Mouse (Mus musculus) macrophage (primary cell): ENCODE measurements around the gene Ccdc6. TPM values are rescaled to one million over a fixed set of nuclear protein-coding genes. Genes with fewer than 3 reads are reported as not detected.

ENCODE experiments used
- H3K27ac ChIP-seq: fragments of 350-480 bp; formaldehyde crosslinking; 2 replicates; pipeline ENCODE4 v1.9.0; 2021
- H3K36me3 ChIP-seq: fragments of 350-480 bp; formaldehyde crosslinking; 2 replicates; pipeline ENCODE4 v1.9.0; 2021; ENCODE audit errors: inconsistent target
- H3K4me3 ChIP-seq: fragments of 350-480 bp; formaldehyde crosslinking; 2 replicates; pipeline ENCODE4 v1.9.0; 2021; ENCODE audit errors: inconsistent target
- H3K79me2 ChIP-seq: fragments of 350-480 bp; formaldehyde crosslinking; 2 replicates; pipeline ENCODE4 v1.9.0; 2021; ENCODE audit errors: inconsistent target
- WGBS: methylation state at CpG from one replicate; pipeline ENCODE4 v1.1.7; 2026; ENCODE audit warnings: inconsistent platforms; ENCODE audit not compliant: missing documents; 5-methylcytosine and 5-hydroxymethylcytosine counted together
- polyA plus RNA-seq: library from polyadenylated mRNA; stranded (reverse); fragments of 250-400 nt; gene quantifications from 3 replicates; pipeline ENCODE4 v1.2.4, GENCODE M21; 2018; ENCODE audit warnings: inconsistent platforms

Gene Ccdc6
- polyA plus RNA-seq, 1 experiment from 2014 or later: 18.7 TPM

DNA sequence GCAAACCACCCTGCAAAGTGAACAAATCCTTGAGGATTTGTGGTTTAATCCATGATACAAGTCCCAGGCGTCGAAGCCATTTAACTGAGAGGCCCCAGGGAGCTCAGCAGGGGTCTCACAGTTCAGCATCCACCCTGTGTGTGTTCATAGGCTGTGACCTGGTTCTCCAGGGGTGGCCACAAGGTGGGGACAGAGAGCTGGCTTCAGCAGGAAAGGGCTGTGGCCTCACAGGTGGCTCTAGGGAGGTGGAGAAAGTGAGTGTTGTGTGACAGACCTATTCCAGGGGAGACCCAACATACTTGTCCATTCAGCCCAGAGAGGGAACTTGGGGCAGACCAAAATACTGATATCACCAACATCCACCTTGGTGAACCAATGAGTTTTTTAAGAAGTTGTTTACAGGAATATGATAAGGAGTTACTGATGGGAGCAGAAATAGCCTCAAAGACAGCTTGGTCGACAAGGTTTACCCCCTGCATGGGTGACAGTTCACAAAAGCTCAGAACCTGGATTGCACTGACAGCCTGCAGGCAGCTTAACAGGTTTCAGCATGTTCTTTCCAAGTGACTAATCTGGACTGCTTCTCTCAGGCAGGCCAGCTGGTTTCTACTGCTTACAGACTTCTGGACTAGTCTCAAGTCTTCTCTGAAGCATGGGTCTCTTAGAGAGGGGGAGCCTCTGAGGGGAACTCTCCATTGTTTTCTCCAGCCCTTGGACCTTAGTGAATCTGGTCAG lies 59.7 kb downstream of the Ccdc6 start:
- H3K4me3 ChIP-seq: no peak overlapping the region
- no peak overlapping the region for H3K27ac ChIP-seq
- WGBS: 94% methylated on average over 3 of the region's 3 CpGs
- H3K79me2 ChIP-seq: no peaks in the 10 kb centered on the region
- H3K36me3 ChIP-seq: peaks cover 51% of the 10 kb centered on the region

DNA sequence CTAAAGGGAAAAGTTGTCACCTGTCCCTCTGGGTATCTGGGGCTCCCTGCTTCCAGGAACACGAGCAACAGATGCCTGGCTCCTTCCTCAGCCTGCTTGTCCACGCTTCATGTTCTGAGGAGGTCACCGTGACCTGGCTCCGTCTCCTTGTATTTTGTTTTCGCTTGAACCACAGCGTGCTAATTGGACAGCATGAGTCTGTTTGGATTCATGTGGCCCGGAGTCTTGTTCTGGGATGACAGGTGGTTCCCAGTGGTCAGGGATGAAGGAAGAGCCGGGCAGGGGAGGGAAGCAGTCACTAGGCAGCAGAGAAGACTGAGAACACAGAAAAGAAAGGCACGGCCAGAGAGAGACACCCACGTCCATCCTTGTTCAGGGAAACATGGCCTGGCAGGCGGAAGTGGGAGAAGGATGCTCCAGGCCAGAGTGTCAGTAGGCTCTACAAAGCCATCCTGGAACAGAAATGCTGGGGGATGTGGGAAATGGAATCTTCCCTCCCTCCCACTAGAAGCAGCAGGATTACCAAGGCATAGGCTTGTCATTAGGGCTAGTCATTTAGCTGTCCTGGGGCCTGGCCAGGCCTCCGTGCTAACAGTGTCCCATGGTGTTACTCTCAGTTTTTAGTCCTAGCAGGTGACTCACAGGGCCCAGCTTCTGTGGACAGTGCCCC lies 62.9 kb downstream of the Ccdc6 start:
- Histone ChIP-seq H3K36me3 (peaks cover 25% of the 10 kb centered on the region), H3K27ac (no peak overlapping the region), H3K79me2 (no peaks in the 10 kb centered on the region), H3K4me3 (no peak overlapping the region)
- WGBS: 95% methylated on average over 12 of the region's 12 CpGs

DNA sequence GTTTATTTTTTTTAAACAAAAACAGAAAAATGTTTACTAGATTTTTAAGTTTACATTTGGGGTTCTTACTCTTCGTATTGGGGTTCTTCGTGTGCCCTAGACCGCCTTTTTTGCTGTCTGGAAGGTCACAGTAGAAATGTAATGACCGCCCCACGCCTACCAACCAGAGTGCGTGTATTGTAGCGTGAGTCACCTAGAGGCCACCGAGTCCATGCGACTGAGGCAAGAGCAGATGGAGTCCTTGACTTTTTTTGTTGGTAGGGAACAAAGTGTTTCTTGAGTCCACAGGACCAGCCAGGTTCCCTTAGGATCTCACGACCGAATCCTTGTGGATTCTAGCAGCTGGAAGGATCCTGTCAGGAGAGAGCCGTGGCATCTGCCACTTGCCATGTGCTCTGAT lies 63.9 kb downstream of the Ccdc6 start:
- H3K4me3 ChIP-seq: no peak overlapping the region
- H3K27ac ChIP-seq: no peak overlapping the region
- 95% methylated on average over 12 of the region's 12 CpGs for WGBS
- H3K36me3 ChIP-seq: peaks cover 15% of the 10 kb centered on the region
- no peaks in the 10 kb centered on the region for H3K79me2 ChIP-seq

DNA sequence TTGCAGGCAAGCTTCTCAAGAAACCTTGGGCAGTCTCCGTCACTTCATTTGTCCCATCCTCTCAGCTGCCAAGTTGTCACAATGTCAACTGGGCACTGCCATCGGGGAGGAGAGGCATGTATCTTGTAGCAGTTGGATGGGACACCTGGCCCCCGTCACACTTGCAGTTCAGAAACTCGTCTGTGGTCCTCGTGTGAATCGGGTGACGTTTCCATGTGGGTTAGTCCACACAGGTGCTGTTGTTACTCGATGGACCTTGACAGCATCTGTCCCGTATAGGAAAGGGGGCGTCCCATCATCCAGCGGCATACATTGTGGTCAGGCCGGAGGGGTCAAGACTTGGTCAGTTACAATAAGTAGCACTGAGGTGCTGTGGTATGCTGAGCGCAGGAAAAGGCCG lies 64.6 kb downstream of the Ccdc6 start:
- Histone ChIP-seq H3K4me3 (no peak overlapping the region), H3K79me2 (no peaks in the 10 kb centered on the region), H3K27ac (no peak overlapping the region), H3K36me3 (peaks cover 11% of the 10 kb centered on the region)
- 92% methylated on average over 14 of the region's 14 CpGs for WGBS

DNA sequence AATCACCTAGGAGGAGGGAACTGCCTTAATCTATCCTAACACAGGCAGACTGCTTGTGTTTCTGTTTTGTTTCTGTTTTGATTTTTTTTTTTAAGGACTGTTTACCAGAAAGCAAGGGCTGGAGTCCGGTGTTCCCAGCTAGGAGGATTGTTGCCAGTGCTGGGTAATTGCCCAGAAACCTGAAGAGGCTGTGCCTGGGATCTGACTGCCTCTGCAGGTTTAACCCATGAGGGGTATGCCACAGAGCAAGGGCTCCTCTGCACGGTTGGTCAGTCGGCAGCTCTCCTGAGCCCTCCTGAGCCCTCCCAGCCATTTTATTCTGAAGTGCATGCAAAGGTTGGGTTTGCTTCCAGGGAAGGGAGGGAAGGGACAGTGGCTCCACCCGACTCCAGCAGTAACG lies 66.8 kb downstream of the Ccdc6 start:
- Histone ChIP-seq H3K4me3 (no peak overlapping the region), H3K79me2 (no peaks in the 10 kb centered on the region), H3K36me3 (peaks cover 25% of the 10 kb centered on the region), H3K27ac (no peak overlapping the region)
- WGBS: 88% methylated on average over 5 of the region's 5 CpGs

DNA sequence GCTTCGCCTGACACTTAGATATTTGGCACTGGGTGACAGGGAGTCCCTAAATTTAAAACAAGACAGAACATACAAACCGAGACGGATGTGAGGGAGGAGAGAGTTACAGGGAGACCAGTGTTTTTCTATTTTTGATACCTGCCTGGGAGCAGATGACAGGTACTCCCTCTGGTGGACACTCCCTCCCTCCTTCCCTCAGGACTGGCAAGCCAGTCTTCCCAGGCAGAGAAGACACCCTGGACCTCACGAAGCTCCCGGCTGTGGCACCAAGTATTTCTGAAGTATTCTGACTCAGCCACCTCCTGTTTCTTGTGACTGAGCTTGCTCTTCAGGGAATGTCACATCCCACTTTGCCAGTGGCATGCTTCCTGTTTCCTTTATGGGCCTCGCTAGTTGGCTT lies 69.0 kb downstream of the Ccdc6 start:
- no peak overlapping the region for H3K27ac ChIP-seq
- H3K36me3 ChIP-seq: peaks cover 43% of the 10 kb centered on the region
- no peak overlapping the region for H3K4me3 ChIP-seq
- WGBS: 92% methylated on average over 6 of the region's 6 CpGs
- H3K79me2 ChIP-seq: no peaks in the 10 kb centered on the region

DNA sequence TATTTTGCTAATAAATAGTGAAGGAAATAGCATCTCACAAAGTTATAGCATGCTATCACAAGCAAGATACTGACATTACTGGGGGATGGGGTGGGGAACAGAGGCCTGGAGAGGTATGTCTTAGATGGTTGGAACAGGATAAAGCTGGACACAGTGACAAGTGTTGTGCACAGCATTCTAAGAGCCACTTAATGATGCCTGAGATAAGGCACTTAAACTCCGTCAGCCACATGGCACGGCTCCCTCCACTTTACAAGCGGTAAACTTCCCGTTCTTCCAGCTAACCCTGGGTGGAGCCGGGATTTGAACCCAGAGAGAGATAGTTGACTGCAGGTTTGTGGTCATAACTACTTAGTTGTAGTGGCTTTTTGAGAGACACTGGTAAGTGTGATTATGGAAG lies 69.5 kb downstream of the Ccdc6 start:
- Histone ChIP-seq H3K79me2 (no peaks in the 10 kb centered on the region), H3K4me3 (no peak overlapping the region), H3K27ac (no peak overlapping the region), H3K36me3 (peaks cover 46% of the 10 kb centered on the region)
- WGBS: 91% methylated on average over 5 of the region's 5 CpGs

DNA sequence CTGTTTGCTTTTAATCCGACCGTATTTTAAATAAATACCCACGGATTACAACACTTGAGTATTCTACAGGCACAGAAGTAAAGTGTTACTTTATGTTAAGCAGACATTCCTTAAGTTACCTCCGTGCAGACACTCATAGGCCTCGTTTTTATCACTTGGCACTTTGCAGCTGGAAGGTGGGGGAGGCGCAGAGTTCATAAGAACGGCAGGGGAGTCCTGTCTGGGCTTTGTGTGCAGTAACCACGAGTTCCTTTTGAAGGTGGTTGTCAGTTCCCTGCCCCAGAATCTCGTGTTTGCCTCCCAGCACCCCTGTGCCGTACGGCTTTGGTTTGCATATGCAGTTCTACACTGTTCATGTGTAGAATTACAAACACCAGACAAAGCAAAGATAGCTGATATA lies 70.7 kb downstream of the Ccdc6 start:
- 75% methylated on average over 11 of the region's 11 CpGs for WGBS
- peaks cover 46% of the 10 kb centered on the region for H3K36me3 ChIP-seq

DNA sequence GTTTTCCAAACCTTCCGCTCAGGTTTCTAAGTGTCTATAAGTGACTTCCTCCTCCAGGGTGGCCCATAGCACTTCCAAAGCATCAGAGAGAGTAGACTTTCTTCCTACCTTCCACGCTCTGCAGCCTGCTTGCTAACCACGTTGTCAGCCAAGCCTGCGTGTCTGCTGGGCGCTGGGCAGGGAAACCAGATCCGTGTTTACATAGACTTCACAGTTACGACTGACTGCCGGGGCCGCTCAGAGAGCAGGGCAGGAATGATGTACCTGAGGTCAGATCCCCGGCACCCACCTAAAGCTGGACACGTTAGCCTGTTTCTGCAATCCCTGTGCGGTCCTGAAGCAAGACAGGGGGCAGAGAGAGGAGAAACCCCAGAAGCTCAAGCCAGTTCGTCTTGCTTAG lies 71.5 kb downstream of the Ccdc6 start:
- Histone ChIP-seq H3K27ac (no peak overlapping the region), H3K36me3 (peaks cover 46% of the 10 kb centered on the region), H3K4me3 (no peak overlapping the region), H3K79me2 (no peaks in the 10 kb centered on the region)
- 98% methylated on average over 13 of the region's 13 CpGs for WGBS

More for the DNA sequence above, 70.7 kb downstream of the Ccdc6 start:
- Histone ChIP-seq H3K27ac (no peak overlapping the region), H3K79me2 (no peaks in the 10 kb centered on the region), H3K4me3 (no peak overlapping the region)

DNA sequence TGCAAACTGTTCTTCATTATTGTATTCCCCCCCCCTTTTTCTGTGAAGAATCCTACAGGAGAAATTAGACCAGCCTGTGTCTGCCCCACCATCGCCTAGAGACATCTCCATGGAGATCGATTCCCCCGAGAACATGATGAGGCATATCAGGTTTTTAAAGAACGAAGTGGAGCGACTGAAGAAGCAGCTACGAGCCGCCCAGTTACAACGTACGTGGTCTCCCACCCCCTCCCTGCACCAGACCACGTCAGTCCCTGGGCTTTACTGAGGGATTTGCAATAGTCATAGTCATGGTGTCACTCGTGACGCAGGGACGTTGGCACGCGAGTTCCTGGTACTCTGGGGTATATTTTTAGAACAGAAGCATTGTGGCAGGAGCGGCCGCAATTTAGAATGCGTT lies 72.1 kb downstream of the Ccdc6 start:
- Histone ChIP-seq H3K36me3 (peaks cover 46% of the 10 kb centered on the region), H3K79me2 (no peaks in the 10 kb centered on the region), H3K4me3 (no peak overlapping the region), H3K27ac (no peak overlapping the region)
- whole genome bisulfite sequencing: 92% methylated on average over 18 of the region's 18 CpGs

DNA sequence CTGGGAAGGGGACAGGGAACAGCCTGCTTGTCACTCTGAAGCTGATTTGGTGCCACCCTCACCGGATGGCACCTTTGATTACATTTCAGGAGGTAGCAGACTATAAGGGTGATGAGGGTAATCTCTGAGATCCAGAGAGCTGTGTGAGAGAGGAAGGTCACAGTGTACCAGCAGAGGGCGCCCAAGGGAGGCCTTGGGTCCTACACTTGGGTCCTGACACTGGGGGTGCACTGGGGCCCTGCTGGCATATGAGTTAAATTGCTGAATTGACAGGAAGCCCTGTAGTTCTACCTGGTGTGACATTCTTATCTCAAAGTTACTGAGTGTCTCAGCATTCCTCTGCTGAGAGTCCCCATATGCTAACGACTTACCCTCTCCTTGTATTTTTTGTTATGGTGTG lies 76.4 kb downstream of the Ccdc6 start:
- Histone ChIP-seq H3K79me2 (no peaks in the 10 kb centered on the region), H3K36me3 (peaks cover 44% of the 10 kb centered on the region), H3K4me3 (no peak overlapping the region), H3K27ac (no peak overlapping the region)
- 54% methylated on average over 3 of the region's 3 CpGs for WGBS

DNA sequence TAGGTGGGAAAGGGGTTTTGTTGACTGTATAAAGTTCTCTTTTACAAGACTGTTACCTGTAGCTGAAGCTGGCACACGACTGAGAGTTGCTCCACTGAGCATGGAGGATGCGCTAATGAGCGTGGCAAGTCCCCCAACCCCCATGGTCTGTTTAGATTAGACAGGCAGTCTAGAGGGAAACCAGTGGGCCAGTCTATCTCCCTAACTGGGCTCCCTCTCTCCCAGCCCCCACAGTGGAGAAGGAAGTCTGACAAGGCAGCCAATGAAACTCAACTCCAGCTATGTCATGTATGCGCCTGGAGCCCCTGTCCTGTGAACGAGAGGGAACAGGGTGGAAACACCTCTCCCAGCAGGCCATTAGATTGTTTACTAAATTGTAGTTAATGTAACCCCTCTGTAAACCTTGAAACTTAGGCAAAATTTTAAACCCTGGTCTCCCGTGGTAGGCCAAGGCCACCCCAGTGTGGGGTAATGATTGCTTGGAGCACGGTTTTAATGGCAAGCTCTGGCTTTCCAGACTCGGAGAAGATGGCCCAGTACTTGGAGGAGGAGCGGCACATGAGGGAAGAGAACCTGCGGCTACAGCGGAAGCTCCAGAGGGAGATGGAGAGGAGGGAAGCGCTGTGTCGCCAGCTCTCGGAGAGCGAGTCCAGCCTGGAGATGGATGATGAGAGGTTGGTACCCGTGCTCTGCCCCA lies 77.7 kb downstream of the Ccdc6 start:
- 91% methylated on average over 15 of the region's 16 CpGs for WGBS
- H3K36me3 ChIP-seq: peaks cover 33% of the 10 kb centered on the region
- H3K79me2 ChIP-seq: no peaks in the 10 kb centered on the region
- H3K4me3 ChIP-seq: no peak overlapping the region
- H3K27ac ChIP-seq: no peak overlapping the region

DNA sequence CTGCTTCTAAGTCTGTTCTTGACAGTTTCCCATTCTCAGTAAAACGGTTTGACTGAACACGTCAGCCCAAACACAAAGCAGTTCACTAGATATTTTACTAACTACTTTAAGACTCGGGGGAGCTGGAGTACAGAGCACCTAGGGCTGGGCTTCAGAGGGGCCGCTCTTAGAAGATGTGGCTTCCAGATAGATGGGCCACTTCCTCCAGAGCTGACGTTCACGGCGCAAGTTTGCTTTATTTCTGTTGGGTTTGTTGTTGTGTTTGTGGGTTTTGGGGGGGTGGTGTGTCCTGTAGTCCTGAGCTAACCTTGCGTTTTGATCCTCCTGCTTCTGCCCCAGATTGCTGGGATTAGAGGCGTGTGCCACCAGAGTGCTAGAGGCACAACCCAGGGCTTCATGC lies 83.8 kb downstream of the Ccdc6 start:
- Histone ChIP-seq H3K27ac (no peak overlapping the region), H3K79me2 (no peaks in the 10 kb centered on the region), H3K4me3 (no peak overlapping the region), H3K36me3 (peaks cover 10% of the 10 kb centered on the region; the same call in 1 of the 2 replicates)
- 38% methylated on average over 9 of the region's 9 CpGs for WGBS

DNA sequence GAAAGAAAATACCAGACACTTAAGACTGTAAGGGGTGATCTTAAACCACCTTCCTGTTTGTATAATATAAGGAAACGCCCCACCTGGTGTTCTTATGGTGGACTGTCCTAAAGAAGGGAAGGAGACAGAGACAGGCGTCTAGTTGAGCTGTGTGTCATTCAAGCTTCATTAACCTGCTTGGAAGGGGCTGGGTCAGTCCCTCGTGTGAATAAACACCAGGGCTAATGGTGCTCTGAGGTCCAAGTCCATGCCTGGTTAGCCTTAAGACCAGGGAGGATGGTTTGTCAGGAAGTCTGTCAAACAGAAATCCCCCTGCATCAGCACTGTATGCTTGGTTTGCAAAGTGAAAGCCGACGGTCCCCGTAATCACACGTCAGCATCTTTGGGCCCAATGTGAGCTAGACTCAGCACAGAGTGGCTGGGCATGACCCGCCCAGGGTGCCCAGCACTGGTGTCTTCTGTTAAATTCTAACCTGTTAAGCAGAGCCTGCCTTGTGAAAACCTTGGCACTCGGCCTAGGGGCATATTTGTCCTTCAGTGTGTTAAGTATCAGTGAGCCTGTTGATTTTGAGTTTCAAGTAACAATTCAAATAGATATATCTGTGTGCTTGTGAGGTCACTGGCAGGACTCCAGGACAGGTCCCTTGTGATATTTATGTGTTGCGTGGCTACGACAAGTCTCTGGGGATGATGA lies 84.5 kb downstream of the Ccdc6 start:
- Histone ChIP-seq H3K27ac (no peak overlapping the region), H3K79me2 (no peaks in the 10 kb centered on the region), H3K36me3 (peaks cover 10% of the 10 kb centered on the region; the same call in 1 of the 2 replicates), H3K4me3 (no peak overlapping the region)
- WGBS: 78% methylated on average over 11 of the region's 11 CpGs
